ENCODE assay signal across 16 mouse cellular contexts in the genomic region with DNA sequence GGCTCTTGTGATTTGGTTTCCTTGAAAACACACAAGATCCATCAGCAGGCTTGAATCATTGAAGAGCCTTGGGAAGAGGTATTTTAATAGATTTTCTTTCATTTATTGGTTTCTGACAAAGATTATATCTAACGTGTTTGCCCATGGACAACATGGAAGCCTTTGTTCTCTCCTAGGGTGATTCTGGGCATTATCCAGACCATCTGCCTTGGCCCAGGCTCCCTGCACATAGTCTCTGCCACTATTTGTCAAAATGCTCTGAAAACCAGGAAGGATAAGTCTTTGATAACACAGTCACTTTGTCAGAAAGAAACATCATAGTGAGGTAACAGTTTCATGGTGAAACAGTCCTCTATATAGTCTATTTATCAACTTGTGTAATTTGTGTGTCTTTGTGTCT.
"Had no signal": no experiment of that assay in that cellular context is flagged by ENCODE, and none has a peak within 500 bp of the region (broad histone marks: within the 10 kb centered on the region; RNA-seq: fewer than 3 reads in every experiment).

No protein-coding gene starts in this region.

- H3K36me3 ChIP-seq: limb, embryonic 15.5 days; liver, embryonic 13.5 days; lung, embryonic 15.5 days; midbrain, embryonic 15.5 days; neural tube, embryonic 12.5 days had no signal

- H3K27ac ChIP-seq: limb, embryonic 15.5 days; liver, embryonic 13.5 days; lung, embryonic 15.5 days; macrophage; midbrain, embryonic 15.5 days; neural tube, embryonic 12.5 days had no signal

- H3K4me1 ChIP-seq: limb, embryonic 15.5 days; liver, embryonic 13.5 days; lung, embryonic 15.5 days; megakaryocyte, embryonic 14.5 days; midbrain, embryonic 15.5 days; neural tube, embryonic 12.5 days had no signal

- ATAC-seq: liver, postnatal 0 days; midbrain, embryonic 15.5 days had no signal

- DNase-seq: kidney, postnatal 25 days; liver, embryonic 13.5 days; liver, postnatal 0 days; lung, postnatal 14 days; retina, postnatal 1 day; right cerebral cortex, postnatal 4 days; spleen, adult 18-20 months; thymus, adult 18-20 months; thymus, postnatal 14 days had no signal

- H3K4me3 ChIP-seq: limb, embryonic 15.5 days; liver, embryonic 13.5 days; lung, embryonic 15.5 days; megakaryocyte, embryonic 14.5 days; midbrain, embryonic 15.5 days; neural tube, embryonic 12.5 days had no signal

- H3K27me3 ChIP-seq: limb, embryonic 15.5 days; liver, embryonic 13.5 days; lung, embryonic 15.5 days; megakaryocyte, embryonic 14.5 days; midbrain, embryonic 15.5 days; neural tube, embryonic 12.5 days had no signal

- H3K4me2 ChIP-seq: limb, embryonic 15.5 days; liver, embryonic 13.5 days; lung, embryonic 15.5 days; midbrain, embryonic 11.5 days; midbrain, embryonic 15.5 days; neural tube, embryonic 12.5 days had no signal

- H3K9me3 ChIP-seq: limb, embryonic 15.5 days; liver, embryonic 13.5 days; lung, embryonic 15.5 days; megakaryocyte, embryonic 14.5 days; midbrain, embryonic 15.5 days; neural tube, embryonic 12.5 days had no signal

- H3K9ac ChIP-seq: limb, embryonic 15.5 days; liver, embryonic 13.5 days; liver, postnatal 0 days; lung, embryonic 15.5 days; midbrain, embryonic 15.5 days; neural tube, embryonic 12.5 days had no signal
